Mouse (Mus musculus) ES-Bruce4 (cell line): ENCODE data around the gene Jmjd6.

ENCODE experiments used
- CTCF ChIP-seq: IDR thresholded peaks from one replicate; pipeline ENCODE4 v1.8.1; 2011; ENCODE audit warnings: low read depth, low read length
- EP300 ChIP-seq: IDR thresholded peaks from 2 replicates; pipeline ENCODE4 v1.6.1; 2011; ENCODE audit warnings: low read depth, low read length; ENCODE audit not compliant: insufficient read depth

DNA sequence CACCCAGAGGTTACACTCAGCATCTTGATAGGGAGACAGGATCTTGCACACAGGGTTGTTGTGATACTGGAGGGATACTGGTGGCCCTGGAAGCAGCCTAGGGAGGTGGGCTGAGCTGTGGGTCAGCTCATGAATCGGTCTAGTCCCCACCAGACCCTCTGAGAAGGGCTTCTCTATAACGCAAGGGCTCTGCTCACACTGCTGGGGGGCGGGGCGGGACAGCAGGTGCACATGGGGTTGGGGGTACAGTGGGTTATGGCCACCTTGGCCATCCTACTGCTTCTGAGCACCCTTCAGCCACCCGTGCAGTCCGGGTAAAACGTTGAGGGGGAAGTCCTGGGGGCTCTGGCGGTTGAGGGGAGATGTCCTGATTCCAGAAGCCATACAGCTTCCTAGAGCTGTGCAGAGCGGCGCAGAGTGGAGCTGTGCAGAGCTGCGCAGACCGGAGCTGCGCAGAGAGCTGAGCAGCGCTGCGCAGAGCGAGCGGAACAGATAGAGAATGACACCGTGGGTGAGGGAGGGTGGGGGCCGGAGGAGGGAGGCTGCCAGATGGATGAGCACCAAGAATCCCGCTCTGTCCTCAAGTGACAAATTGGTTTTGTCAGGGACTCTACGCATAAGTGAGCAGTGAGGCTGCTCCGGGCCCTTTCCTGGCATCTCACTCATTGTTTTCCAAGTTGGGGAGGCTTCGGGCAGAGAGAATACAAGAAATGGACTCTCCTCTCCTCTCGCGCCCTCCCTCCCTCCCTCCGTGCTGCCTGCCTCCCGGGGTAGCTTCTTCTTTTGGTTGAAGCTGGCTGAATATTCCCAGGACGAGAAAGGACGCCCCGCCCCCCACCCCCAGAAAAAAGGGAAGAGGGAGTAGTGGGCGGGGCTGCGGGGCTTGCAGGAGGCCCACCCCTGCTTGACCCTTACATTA, 32.0 kb downstream of the Jmjd6 start:
- TF ChIP-seq EP300 (no peak), CTCF (no peak)
